Mouse (Mus musculus) ES-Bruce4 (cell line): ENCODE measurements around the gene Cd8a. TPM values are rescaled to one million over a fixed set of nuclear protein-coding genes. Genes with fewer than 3 reads are reported as not detected.

Experiments used
- H3K27ac ChIP-seq: 2 replicates; pipeline ENCODE4 v1.5.1; 2012; ENCODE audit warnings: low read length, inconsistent platforms; ENCODE audit not compliant: insufficient read depth
- H3K27me3 ChIP-seq: 2 replicates; pipeline ENCODE4 v1.6.1; 2012; ENCODE audit warnings: mild to moderate bottlenecking, low read length, inconsistent platforms; ENCODE audit not compliant: control insufficient read depth, poor library complexity, insufficient read depth, severe bottlenecking
- H3K36me3 ChIP-seq: 2 replicates; pipeline ENCODE4 v1.6.1; 2012; ENCODE audit warnings: inconsistent platforms, mild to moderate bottlenecking, low read length, moderate library complexity; ENCODE audit not compliant: control insufficient read depth, poor library complexity, insufficient read depth, severe bottlenecking
- H3K4me1 ChIP-seq: one replicate; pipeline ENCODE4 v1.8.1; 2011; ENCODE audit warnings: low read length; ENCODE audit not compliant: control insufficient read depth, insufficient read depth
- H3K4me3 ChIP-seq: 2 replicates; pipeline ENCODE4 v1.5.1; 2011; ENCODE audit warnings: low read depth, mild to moderate bottlenecking, low read length
- H3K9ac ChIP-seq: 2 replicates; pipeline ENCODE4 v1.6.1; 2012; ENCODE audit warnings: low read depth, mild to moderate bottlenecking, inconsistent platforms; ENCODE audit not compliant: poor library complexity, severe bottlenecking
- H3K9me3 ChIP-seq: replicated peaks from 2 replicates; pipeline ENCODE4 v1.6.1; 2012; ENCODE audit warnings: mild to moderate bottlenecking, low read length, inconsistent platforms; ENCODE audit not compliant: control insufficient read depth, poor library complexity, insufficient read depth, severe bottlenecking
- CTCF ChIP-seq: IDR thresholded peaks from one replicate; pipeline ENCODE4 v1.8.1; 2011; ENCODE audit warnings: low read depth, low read length
- EP300 ChIP-seq: IDR thresholded peaks from 2 replicates; pipeline ENCODE4 v1.6.1; 2011; ENCODE audit warnings: low read depth, low read length; ENCODE audit not compliant: insufficient read depth
- POLR2A ChIP-seq: IDR thresholded peaks from one replicate; pipeline ENCODE4 v1.8.1; 2011; ENCODE audit warnings: low read length; ENCODE audit not compliant: insufficient read depth
- polyA plus RNA-seq: library from polyadenylated mRNA; stranded (reverse); fragments of >200 nt; gene quantifications from 2 replicates; pipeline ENCODE4 v1.2.4, GENCODE M21; 2011; ENCODE audit warnings: low read depth; ENCODE audit not compliant: missing spikeins, insufficient read depth, insufficient read length

Cd8a gene
- polyA plus RNA-seq, 1 experiment = 0.27 TPM

GRCm38 (mm10) chr6:71333031-71333430, 40.2 kb upstream of the Cd8a start:
- Histone ChIP-seq H3K4me3 (no peak overlapping the region), H3K9me3 (no peaks in the 10 kb centered on the region), H3K36me3 (no peaks in the 10 kb centered on the region), H3K27me3 (no peaks in the 10 kb centered on the region), H3K9ac (no peak overlapping the region), H3K27ac (no peak overlapping the region), H3K4me1 (no peaks in the 10 kb centered on the region)
- no peak for TF ChIP-seq CTCF
- TF ChIP-seq POLR2A = no peak
- no peak for TF ChIP-seq EP300

GRCm38 (mm10) chr6:71333578-71334273, 39.5 kb upstream of the Cd8a start:
- Histone ChIP-seq H3K27me3 (no peaks in the 10 kb centered on the region), H3K4me3 (no peak overlapping the region), H3K36me3 (no peaks in the 10 kb centered on the region), H3K27ac (no peak overlapping the region), H3K4me1 (no peaks in the 10 kb centered on the region), H3K9ac (no peak overlapping the region), H3K9me3 (no peaks in the 10 kb centered on the region)
- TF ChIP-seq CTCF = no peak
- TF ChIP-seq POLR2A = no peak

DNA sequence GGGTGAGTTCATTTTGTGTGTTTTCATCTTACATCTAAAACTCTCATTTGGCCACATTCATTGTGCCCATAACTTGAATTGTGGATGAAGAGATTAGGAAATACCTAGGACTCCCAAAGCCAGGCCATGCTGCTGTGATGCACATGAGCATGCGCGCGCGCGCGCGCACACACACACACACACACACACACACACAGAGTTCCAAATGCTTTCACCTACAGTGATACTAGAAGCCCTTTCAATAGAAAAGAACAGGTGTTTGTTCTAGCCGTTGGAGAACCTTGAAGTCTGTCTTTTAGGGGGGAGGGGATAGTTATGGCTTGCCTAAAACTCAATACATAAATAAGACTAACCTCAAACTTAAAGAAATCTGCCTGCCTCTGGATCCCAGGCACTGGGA, 35.6 kb upstream of the Cd8a start:
- Histone ChIP-seq H3K4me3 (no peak overlapping the region), H3K9me3 (no peaks in the 10 kb centered on the region), H3K36me3 (no peaks in the 10 kb centered on the region), H3K4me1 (no peaks in the 10 kb centered on the region), H3K27me3 (no peaks in the 10 kb centered on the region), H3K27ac (no peak overlapping the region), H3K9ac (no peak overlapping the region)
- TF ChIP-seq EP300 (no peak), CTCF (no peak), POLR2A (no peak)

DNA sequence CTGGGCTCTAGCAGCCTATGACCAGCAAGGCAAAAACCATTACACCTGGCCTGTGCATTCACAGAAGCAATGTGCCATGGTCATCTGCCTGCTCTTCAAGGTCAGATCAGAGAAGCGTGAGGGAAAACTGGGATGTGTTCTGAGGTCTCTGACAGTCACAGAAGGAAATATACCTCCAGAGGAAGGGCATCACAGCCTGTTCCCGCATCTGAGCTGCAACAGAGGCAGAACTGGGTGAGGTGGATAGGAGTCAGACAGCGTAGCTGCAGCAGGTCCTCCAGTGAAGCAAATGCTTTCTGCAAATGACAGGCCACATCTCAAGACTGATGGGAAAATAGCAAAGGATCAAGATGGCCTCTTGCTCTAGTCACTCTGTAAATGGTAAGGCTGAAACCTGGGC, 34.3 kb upstream of the Cd8a start:
- no peaks in the 10 kb centered on the region for H3K36me3 ChIP-seq
- no peaks in the 10 kb centered on the region for H3K27me3 ChIP-seq
- H3K4me3 ChIP-seq = no peak overlapping the region
- H3K4me1 ChIP-seq = no peaks in the 10 kb centered on the region
- no peaks in the 10 kb centered on the region for H3K9me3 ChIP-seq
- TF ChIP-seq POLR2A = no peak
- H3K27ac ChIP-seq = no peak overlapping the region
- H3K9ac ChIP-seq = no peak overlapping the region

DNA sequence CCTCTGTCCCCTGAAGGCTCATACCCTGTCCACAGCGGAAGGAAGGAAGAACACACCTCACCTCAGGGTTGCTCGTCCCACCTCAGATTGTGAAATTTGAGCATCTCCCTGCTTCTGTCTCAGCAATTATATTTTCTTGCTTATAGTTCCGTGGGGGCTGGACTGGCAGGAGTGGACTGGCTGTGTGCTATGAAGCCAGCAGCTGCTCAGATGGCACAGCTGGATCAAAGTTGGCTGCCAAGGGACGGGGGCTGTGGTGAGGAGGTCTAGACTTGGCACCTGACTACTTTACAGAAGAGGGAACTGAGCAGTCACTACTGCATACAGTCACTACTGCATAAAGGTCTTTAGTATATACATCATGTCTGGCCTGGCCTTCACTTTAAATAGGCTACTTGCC, 33.9 kb upstream of the Cd8a start:
- H3K9me3 ChIP-seq = no peaks in the 10 kb centered on the region
- H3K36me3 ChIP-seq = no peaks in the 10 kb centered on the region
- H3K9ac ChIP-seq = no peak overlapping the region
- no peaks in the 10 kb centered on the region for H3K27me3 ChIP-seq
- H3K4me1 ChIP-seq = no peaks in the 10 kb centered on the region
- no peak overlapping the region for H3K4me3 ChIP-seq
- TF ChIP-seq CTCF (no peak), POLR2A (no peak), EP300 (no peak)
- no peak overlapping the region for H3K27ac ChIP-seq

DNA sequence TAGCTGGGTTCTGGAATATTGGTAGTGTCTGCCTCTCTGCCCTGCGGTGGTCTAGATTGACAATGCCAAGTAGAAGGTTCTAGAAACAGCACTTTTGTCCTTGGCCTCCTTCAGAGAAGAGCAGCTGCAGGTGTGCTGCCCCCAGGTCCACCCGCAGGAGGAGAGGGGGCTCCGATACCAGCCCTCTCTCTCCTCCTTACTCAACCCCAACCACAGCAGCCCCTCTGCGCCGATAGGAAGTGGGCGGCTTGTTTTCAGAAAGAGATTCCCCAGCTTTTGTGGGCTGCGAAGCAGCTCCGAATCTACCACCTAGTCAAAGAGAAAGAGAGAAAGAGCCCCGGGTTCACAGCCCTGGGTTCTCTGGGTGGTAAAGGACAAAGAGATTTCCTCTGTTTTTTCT, 32.0 kb upstream of the Cd8a start:
- H3K4me3 ChIP-seq = no peak overlapping the region
- H3K9me3 ChIP-seq = no peaks in the 10 kb centered on the region
- H3K9ac ChIP-seq = no peak overlapping the region
- H3K4me1 ChIP-seq = no peaks in the 10 kb centered on the region
- H3K27ac ChIP-seq = no peak overlapping the region
- TF ChIP-seq POLR2A = no peak
- no peak for TF ChIP-seq EP300
- no peak for TF ChIP-seq CTCF
- H3K36me3 ChIP-seq = no peaks in the 10 kb centered on the region
- no peaks in the 10 kb centered on the region for H3K27me3 ChIP-seq
